Mouse (Mus musculus) bone marrow, adult 2 months (tissue): ENCODE measurements around the gene Tmem72.

Source experiments
- CTCF ChIP-seq: fragments of 200-500 bp; IDR thresholded peaks from 2 replicates; pipeline ENCODE4 v1.5.1; 2011; ENCODE audit warnings: low read length, control low read depth; ENCODE audit not compliant: control insufficient read depth, insufficient read depth
- POLR2A ChIP-seq: fragments of 200-500 bp; IDR thresholded peaks from 2 replicates; pipeline ENCODE4 v1.6.1; 2011; ENCODE audit warnings: low read depth, mild to moderate bottlenecking, control low read depth, low read length, borderline replicate concordance; ENCODE audit not compliant: control insufficient read depth

DNA sequence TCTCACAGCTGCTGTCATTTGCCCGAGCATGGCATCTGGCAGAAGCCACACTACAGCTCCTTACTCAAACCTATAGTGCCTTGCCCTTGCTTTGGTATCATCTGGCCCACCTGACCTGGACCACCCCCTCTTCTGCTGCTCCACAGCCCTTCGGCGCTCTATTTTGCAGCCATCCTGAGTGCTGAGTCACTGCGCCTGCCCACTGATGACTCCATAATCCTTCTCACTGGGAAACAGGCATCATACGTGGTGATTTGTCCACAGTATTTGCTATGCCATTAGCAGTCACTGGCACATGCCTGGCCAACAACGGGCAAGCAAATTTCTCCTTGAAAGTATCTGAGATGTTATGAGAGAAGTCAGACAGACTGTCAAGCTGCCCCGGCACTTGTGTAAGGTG is 66.9 kb downstream of the Tmem72 start:
- TF ChIP-seq CTCF (no peak), POLR2A (no peak)
